In the genomic region with DNA sequence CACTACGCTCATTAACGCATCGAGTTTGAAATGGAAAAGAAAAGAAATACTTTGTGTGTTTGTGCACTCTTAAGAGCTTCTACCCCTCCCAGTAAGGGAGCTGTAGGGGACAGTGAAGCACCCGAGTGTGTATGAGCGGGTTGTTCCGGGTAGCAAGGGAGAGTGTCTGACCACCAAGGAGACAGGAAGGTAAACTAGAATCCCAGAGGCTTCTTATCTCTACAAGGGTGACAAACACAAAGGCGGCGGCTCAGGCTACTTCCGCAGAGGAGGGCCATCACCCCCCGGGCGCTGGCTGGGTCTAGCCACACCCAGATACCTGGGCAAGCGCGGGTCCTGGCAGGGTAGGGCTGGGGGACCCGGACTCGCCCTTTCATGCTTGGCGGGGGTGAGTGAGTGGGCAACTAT, we compare ENCODE assay signal across 8 mouse cellular contexts. TPM values are rescaled to one million over a fixed set of nuclear protein-coding genes. Genes with fewer than 3 reads are reported as not detected.
DNase-seq lines count a peak whose midpoint lies in the region; ATAC-seq and TF ChIP-seq lines count a peak whose summit lies in the region.

No protein-coding gene starts in this region.

- no peak for DNase-seq in kidney, adult 2 months
- DNase-seq in kidney, postnatal 25 days, result no peak
- DNase-seq in MN1 (ENCODE audit: low spot score), result peak; percentile 84
- DNase-seq in forebrain, postnatal 0 days, result no peak
- no peak for DNase-seq in adrenal gland, postnatal 4 days (ENCODE audit: low spot score in 2 of 2)
- DNase-seq in thymus, adult 18-20 months, result no peak
- no peak for DNase-seq in layer of hippocampus, postnatal 10 days (ENCODE audit: low spot score in 2 of 2)

- no peaks in the 10 kb centered on the region for H3K27me3 ChIP-seq in kidney, adult 2 months (replicated peaks; ENCODE audit: control insufficient read depth, insufficient read depth, low read length)
- H3K27me3 ChIP-seq in forebrain, postnatal 0 days (ENCODE audit: insufficient read depth, low read length), result no peaks in the 10 kb centered on the region
- no peaks in the 10 kb centered on the region for H3K27me3 ChIP-seq in liver, embryonic 16.5 days (ENCODE audit: control insufficient read depth, insufficient read depth, low read depth, low read length)

- H3K4me1 ChIP-seq in kidney, adult 2 months (ENCODE audit: control insufficient read depth, insufficient read depth, low read length), result peaks cover 4% of the 10 kb centered on the region; the same call in 1 of the 2 replicates
- H3K4me1 ChIP-seq in forebrain, postnatal 0 days (ENCODE audit: insufficient read depth), result no peaks in the 10 kb centered on the region
- peaks cover 14% of the 10 kb centered on the region for H3K4me1 ChIP-seq in liver, embryonic 16.5 days (ENCODE audit: control insufficient read depth, low read depth, low read length)

- H3K27ac ChIP-seq in kidney, adult 2 months (ENCODE audit: insufficient read depth, low read depth, low read length), result peak overlapping the region; percentile 94
- peak overlapping the region; percentile 76 for H3K27ac ChIP-seq in forebrain, postnatal 0 days (ENCODE audit: low read depth, low read length)
- peak overlapping the region; percentile 91 for H3K27ac ChIP-seq in liver, embryonic 16.5 days (ENCODE audit: low read length)

- no peak for TF ChIP-seq CTCF in kidney, adult 2 months (conservative IDR thresholded peaks at IDR 0.05; ENCODE audit: insufficient read depth, insufficient read length, low read depth, low read length)
- no peak for TF ChIP-seq CTCF in forebrain, postnatal 0 days (IDR thresholded peaks at IDR 0.05; ENCODE audit: low read depth)

- no peaks in the 10 kb centered on the region for H3K9me3 ChIP-seq in forebrain, postnatal 0 days (ENCODE audit: low read length)
- no peaks in the 10 kb centered on the region for H3K9me3 ChIP-seq in liver, embryonic 16.5 days (replicated peaks; ENCODE audit: control insufficient read depth, low read length)

- peak overlapping the region; percentile 61 for H3K9ac ChIP-seq in forebrain, postnatal 0 days
- H3K9ac ChIP-seq in liver, embryonic 16.5 days (ENCODE audit: low read depth, low read length), result peak overlapping the region; percentile 72

- peak; percentile 40 for ATAC-seq in forebrain, postnatal 0 days
- peak; percentile 77 for ATAC-seq in liver, embryonic 16.5 days (ENCODE audit: low read depth)

- under 1% methylated on average over 16 of the region's 16 CpGs for WGBS in kidney, adult 2 months
- under 1% methylated on average over 16 of the region's 16 CpGs for WGBS in forebrain, postnatal 0 days
- 0% methylated on average over 16 of the region's 16 CpGs for WGBS in liver, embryonic 16.5 days (ENCODE audit: insufficient replicate concordance)

- peak overlapping the region; percentile 79 for H3K4me2 ChIP-seq in forebrain, postnatal 0 days (ENCODE audit: low read depth)
- peak overlapping the region; percentile 99 for H3K4me2 ChIP-seq in liver, embryonic 16.5 days (ENCODE audit: low read depth, low read length)

- H3K4me3 ChIP-seq in kidney, adult 2 months (ENCODE audit: insufficient read depth, low read depth, low read length), result peak overlapping the region; percentile 70
- peak overlapping the region; percentile 49 for H3K4me3 ChIP-seq in forebrain, postnatal 0 days (ENCODE audit: low read depth, low read length)
- H3K4me3 ChIP-seq in liver, embryonic 16.5 days (ENCODE audit: low read depth, low read length), result peak overlapping the region; percentile 70

- no peak for TF ChIP-seq POLR2A in kidney, adult 2 months (IDR thresholded peaks at IDR 0.05; ENCODE audit: low read depth, low read length)

- no peaks in the 10 kb centered on the region for H3K36me3 ChIP-seq in kidney, adult 2 months (ENCODE audit: control insufficient read depth, insufficient read depth, low read length)
- no peaks in the 10 kb centered on the region for H3K36me3 ChIP-seq in forebrain, postnatal 0 days (ENCODE audit: insufficient read depth)
- H3K36me3 ChIP-seq in liver, embryonic 16.5 days (ENCODE audit: control insufficient read depth, insufficient read depth), result no peaks in the 10 kb centered on the region

RNA-seq across cellular contexts. Expression of gene Rbx1, which starts 56.7 kb away (rescaled TPM):
- polyA plus RNA-seq in kidney, adult 2 months (2012; rRNA removed), result 76.3 and 118 TPM in 2 replicates
- 193 and 223 TPM in 2 replicates for total RNA-seq in forebrain, postnatal 0 days (2014; rRNA removed)
- polyA plus RNA-seq in forebrain, postnatal 0 days (2015; fragmentation: Nextera tagmentation; extraction: Ambion mirVana), result 446 and 469 TPM in 2 replicates
- 189 and 239 TPM in 2 replicates for polyA plus RNA-seq in liver, embryonic 16.5 days (2015; fragmentation: Nextera tagmentation; extraction: Ambion mirVana)
- 100 to 1,000 TPM; 154 to 155 TPM for total RNA-seq in adrenal gland, postnatal 4 days (2021)
- total RNA-seq in layer of hippocampus, postnatal 10 days (2021), result 100 to 1,000 TPM; 139 to 157 TPM
